Mouse (Mus musculus) c-Kit-negative CD71-positive TER-119-positive erythroid progenitor cells, embryonic 14.5 days (primary cell): ENCODE results near the gene Grk4.
A peak's percentile ranks its signal among the peaks of the same experiment; 100 is the strongest.

ENCODE experiments used
- DNase-seq: peaks from one replicate; pipeline ENCODE4 v3.0.0-alpha.2; 2013; ENCODE audit warnings: low read depth, low spot score

The Grk4 gene

DNA sequence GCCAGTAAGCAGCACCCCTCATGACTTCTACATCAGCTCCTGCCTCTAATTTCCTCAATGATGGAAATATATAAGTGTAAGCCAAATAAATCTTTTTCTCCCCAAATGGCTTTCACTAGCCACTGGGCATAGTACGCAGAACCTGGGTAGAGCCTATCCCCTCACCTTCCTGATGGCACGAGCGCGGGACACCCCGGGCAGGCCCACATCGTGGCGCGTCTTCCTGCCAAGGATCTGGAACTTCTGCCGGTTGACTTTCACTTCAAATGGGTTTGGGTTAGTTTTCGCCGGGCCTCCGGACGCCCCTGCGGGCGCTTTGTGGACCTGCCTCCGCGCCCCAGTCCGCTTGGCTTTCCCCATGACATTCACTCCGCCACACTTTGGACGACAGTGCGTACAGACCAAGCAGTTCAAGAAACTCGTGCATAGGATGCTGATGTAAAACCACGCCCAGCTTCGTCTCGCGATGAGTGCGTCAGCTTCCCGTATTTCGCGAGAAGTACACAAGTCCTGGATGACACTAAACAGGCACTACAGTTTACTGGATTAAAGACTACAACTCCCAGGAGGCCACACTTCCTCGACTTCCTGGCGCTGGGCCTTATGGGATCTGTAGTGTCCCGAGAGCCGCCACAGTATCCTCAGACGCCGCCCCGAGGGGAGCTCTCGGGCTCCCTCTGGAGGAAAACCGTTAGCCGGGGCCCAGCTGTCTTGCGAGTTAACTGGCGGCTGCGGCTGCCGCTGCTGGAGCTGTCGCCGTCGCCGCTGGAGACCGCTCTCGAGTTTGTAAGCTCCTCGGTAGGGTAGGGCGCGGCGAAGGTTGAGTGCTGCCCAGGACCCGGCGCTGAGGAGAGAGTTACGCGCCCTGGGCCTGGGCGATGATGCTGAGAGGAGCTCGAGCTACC lies at the start of gene Grk4, which contains the start of gene Nop14:
TSS of gene Grk4 (plus strand) at position 694 of the 905 bp plus-strand sequence.
TSS of gene Nop14 (minus strand) at position 463 of the 905 bp plus-strand sequence.
- DNase-seq: peak; percentile 99

DNA sequence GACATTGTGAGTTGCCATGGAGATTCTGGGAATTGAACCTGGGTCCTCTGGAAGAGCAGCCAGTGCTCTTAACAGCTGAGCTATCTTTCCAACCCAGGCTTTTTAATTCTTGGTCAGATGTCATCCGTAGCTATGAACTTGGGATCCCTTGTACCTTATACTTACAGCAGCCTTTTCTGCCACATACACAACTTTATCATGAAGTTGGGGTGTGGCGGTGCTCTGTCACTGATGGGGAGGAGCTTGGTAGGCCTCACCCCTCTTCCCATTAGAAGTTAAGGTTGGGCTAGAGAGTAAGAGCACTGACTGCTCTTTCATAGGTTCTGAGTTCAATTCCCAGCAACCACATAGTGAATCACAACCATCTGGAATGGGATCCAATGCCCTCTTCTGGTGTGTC lies 27.2 kb upstream of the Grk4 start:
- DNase-seq: peak; percentile 58

DNA sequence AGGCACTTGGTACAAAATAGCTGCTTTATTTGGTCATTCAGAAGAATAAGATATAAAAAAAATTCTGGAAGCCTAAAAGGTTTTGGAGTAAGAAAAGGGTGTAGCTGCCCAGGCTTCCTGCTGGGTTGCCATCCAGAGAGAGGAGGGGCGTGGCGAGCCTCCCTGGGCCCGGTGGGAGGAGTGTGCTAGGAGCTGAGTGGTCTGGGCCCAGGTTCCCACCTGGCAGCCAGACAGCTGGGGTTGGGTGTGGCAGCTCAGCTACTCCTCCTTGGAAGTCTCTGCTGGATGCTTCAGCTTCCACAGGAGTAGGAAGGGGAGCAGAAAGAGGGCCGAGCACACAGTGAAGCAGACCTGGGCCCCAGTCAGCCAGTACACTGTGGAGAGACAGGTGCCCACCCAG lies 26.5 kb upstream of the Grk4 start:
- DNase-seq: no peak

DNA sequence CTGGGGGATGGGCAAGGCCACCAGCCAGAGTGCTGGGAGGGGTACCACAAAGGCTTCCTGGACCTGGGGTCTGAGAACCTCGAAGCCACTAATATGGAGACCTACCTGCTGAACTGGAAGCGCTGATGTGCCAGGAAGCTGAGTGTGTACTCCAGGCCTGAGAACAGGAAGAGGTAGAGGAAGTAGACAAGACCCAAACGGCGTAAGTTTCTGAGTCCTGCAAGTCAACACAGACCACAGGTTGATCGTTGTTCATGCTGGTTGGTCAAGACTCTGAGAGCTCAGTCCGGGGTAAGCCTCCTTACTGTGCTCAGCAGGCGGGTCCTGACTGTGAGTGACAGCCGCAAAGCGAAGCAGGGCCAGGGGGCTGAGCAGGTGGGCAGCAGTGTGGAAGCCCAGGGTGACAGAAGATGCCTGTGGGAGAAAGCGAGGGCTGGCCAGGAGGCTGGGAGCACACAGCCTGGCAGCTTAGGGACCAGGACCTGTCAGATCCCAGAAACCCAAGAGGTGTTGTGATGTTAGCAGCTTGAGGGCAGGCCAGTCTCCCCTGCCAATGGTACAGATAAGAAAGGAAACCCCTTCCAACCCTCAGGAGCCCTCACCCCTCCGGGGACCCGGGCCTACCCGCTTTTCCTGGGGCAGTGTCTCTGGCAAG lies 25.3 kb upstream of the Grk4 start:
- DNase-seq: no peak

DNA sequence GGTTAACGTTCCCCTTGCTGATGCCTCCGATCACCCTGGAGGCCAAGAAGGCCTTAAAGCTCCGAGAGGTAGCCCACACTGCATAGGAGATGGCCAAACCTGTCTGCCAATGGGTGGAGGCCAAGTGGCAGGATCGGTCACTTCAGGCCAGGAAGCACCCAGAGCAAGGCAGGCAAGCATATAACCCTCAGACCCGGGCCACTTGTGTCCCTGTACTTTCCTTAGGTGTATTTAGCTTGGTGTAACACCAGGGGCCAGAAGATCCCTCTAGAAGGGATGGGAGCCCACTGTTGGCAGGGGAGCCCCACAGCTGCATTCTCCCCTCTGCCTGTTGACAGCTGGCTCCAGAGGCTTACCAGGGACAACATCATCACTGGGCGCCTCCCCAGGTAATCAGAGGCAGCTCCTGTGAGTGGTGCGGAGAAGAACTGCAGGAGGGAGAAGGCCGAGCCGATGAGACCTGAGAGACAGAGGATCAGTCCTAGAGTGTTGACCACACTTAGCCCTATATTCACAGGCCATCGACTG lies 24.4 kb upstream of the Grk4 start:
- no peak for DNase-seq

DNA sequence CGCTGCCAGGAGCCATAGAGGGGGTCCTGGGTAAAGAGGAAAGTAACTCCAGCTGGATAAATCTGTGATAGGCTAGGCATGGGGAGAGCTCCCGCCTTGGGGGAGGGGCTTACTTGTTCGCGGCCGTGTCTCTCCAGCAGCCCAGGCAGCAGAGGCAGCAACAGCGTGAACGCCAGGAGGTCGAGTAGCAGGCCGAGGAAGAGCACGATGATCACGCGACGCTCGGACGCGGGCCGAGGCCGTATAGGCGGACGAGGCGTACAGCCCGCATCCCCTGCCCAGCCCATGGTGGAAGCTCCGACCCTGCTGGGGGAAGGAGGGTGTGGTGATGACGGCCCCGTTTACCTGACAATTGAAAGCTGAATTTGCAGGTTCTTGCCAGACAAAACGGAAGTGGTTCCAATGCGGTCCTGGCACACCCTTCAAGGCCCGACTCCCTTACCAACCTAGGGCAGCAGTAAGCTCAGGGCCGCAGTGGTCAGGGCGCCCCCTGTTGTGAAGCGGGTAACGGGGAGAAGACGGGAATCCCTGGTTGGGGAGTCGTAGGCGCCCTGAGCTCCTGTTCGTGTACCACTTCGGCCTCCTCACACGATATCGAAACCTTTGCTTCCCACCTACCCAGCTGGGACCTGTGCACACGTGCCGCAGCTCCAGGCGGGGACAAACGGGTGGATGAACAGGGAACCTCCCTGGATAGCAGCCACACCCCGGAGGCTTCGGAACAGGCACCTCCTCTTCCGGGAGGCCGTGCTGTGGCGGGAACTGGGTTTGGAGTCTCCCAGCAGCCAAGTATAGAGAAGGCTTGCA lies 23.5 kb upstream of the Grk4 start, which contains the start of gene Mfsd10:
TSS of gene Mfsd10 (minus strand) at position 732 of the 807 bp plus-strand sequence.
- DNase-seq: peak; percentile 71

DNA sequence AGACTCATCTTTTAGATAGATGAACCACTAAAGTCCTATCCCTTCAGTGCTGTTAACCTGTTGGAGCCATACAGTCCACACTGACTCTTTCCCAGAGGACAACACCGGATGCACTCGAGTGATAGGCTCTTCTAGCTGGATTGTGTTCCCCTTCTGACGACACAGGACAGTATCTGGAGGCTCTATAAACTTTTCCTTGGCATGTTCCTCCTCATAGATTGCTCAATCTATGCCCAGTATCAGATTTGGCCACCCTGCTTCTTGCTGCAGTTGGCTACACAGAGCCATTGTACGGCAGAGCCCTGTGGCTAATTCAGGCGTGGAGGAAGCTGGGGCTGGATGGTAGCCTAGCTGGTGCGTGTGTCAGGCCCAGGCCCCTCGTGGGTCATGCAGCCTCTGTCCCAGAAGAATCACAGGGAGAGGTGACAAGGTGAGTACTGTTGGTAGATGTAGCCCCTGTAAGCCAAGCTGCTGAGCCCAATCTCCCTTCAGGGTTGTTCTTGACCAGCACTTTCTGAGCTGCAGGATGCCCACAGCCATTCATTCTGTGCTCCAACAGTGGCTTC lies 22.5 kb upstream of the Grk4 start:
- DNase-seq: no peak

DNA sequence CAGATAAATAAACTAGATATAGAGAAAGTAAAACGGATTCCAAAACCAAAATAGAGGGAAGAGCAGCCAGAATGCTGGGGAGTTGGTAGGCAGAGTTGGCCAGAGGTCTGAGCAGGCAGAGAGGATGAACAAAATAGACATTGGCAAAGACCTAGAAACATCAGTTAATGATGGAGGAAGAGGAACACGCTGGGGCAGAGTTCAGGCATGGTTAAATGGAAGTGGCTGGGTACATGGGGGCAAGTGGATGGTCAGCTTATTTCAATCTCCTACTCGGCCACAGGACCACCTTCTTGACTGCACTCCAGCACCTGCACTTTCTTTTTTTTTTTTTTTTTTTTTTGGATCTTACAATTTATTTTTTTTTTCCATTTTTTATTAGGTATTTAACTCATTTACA lies 18.2 kb upstream of the Grk4 start:
- DNase-seq: no peak

DNA sequence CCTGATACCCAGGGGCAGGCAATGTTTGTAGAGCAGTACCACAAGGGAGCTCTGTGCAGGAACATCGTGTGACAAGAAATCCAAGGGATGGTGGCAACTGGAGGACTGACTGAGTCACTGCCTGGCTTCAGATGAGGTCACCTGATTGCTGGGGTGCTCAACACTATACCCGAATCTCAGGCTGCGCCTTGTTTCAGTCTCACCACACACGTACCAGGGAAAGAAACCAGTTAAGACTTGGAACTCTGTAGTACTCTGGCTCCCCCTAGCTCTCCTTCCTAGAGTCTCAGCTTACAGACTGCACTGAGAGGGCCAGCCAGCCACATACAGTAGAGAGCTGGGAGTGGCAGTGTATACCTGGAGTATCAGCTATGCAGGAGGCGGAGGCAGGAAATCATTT lies 17.2 kb upstream of the Grk4 start:
- DNase-seq: no peak

DNA sequence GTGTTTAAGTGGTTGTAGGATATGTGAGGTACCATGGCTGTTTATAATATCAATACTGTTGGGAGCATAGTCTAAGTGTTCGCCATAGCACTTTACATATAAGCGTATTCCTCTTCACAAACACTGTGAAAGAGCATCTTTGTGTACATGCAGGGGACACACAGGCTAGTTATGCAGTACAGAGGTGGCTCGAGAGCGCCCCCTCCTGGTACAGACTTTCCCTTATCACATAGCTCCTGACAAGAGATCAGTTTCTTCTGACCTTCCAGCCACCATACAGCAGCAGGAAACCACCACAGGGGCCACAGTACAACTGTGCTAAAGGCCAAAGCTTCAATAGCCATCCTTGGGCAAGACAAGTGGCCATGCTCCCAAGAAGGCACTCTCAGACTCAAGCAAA lies 12.6 kb upstream of the Grk4 start:
- peak; percentile 71 for DNase-seq

DNA sequence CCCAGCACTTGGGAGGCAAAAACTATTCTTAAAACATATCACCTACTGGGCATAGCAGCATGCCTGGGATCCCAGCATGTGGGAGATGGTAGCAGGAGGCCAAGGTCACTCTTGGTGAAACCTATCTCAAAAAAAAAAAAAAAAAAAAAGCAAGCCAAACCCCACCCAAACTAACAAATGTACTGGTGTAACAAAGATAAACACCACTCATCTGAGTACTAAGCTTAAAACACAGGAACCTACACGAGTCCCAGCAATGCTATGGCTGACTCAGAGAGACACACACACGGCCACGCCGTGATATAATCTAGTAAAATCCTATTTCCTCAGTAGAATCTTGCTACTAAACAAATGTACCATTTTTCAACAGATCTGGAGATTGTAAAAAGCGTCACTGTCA lies 7.2 kb upstream of the Grk4 start:
- DNase-seq: no peak

DNA sequence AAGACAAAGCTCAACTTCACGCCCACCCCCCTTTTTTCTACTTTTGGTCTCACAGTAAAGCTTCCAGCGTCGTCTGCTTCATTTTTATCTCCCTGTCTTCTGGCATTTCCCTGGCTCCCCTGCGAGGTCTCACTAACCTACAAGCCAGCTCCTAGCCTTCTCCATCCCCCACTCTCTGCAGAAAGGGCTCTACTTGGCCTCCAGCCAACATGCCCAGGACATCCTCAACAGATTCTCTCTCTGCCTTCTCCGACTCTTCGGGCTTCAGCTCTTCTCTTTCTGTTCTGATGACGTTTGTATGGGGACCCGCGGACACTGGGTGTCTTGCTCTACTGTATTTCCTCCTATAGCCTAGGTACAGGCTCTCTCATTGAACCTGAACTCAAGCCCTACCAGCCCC lies 5.3 kb upstream of the Grk4 start:
- DNase-seq: no peak

DNA sequence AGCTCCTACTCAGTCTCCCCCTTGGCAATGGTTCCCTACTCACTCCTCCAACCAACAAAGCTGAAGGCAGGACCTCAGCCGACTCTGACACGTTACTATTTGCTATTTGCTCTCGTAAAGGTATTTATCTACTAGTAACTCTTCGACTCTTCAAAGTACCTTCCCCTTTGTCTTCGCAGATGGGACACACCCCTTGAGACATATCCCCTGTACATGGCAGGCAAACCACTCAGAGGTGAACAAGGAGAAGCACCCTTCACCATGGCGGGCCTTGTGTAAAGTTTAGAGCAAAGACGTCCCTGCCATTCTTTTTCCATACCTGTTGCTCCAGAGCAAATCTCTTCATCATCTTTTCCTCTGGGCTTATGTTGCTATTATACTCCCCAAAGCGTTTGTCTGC lies 2.6 kb upstream of the Grk4 start:
- DNase-seq: no peak

DNA sequence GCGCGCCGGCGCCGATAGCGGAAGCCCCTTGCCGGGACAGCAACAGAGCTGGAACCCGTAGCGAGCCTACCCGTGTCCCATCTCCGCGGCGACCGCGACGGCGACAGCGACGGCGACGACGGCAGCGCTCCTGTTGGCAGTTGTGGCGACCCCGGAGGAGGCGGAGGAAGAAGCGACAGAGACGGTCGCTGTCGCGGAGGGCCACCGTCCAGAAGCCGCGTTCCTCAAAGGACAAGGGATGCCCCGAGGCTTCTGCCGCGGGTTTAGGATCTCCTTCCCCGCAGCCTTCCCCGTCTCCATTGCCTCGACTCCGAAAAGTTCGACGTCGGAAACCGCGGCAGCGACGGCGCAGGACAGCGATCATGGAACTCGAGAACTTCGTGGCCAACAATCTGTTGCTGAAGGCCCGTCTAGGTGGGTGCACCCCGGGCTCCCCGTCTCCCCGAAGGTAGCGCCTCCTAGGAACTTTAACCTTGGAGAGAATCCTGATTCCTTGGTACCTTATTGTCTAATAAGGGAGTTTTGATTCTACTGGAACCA lies 482 bp downstream of the Grk4 start:
- DNase-seq: peak; percentile 43

DNA sequence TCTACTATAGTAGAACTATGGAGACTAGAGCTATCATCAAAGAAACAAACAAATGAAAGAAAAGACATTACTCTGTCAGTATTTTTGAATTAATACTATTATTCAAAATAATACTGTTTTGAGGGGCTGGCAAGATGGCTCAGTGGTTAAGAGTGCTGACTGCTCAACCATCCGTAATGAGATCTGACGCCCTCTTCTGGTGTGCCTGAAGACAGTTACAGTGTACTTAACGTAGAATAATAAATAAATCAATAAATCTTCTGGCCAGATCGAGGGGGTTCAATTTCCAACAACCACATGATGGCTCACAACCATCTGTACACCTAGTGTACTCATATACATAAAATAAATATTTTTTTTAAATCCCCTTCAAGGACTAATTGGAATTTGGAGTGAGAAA lies 1.7 kb downstream of the Grk4 start:
- no peak for DNase-seq

DNA sequence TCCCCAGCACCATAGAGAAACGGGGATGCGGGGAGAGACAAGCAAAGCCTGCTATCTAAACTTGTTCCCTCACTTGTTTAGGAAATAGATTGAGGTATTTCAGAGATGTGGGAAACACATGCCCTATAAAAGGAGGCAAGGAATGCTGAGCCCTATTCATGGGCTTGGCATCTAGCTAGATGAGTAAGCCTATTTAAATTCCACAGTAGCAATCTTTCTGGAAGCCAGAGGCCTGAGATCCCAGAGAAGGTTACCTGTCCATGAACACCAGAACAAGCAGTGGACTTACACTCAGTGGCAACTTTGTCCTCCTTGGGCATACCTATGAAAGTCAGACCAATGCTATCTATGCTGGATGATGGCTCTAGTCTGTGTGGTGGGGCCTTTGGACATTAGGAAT lies 3.1 kb downstream of the Grk4 start:
- no peak for DNase-seq

DNA sequence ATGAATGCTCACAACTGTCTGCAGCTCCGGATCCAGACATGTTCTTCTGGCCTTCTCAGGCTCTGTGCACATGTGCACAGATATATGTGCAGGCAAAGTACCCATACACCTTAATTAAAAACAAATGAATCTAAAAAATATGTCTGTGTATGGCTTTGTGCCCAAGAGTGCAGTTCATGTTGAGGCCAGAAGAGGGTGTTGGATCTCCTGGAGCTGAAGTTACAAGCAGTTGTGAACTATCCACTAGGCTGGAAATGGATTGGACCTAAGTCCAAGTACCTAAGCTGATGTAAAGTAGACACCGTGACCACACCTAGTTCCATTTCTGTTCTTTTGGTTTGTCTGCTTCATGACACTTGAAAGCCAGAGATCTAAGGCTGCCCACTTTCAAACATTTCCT lies 9.3 kb downstream of the Grk4 start:
- DNase-seq: no peak

DNA sequence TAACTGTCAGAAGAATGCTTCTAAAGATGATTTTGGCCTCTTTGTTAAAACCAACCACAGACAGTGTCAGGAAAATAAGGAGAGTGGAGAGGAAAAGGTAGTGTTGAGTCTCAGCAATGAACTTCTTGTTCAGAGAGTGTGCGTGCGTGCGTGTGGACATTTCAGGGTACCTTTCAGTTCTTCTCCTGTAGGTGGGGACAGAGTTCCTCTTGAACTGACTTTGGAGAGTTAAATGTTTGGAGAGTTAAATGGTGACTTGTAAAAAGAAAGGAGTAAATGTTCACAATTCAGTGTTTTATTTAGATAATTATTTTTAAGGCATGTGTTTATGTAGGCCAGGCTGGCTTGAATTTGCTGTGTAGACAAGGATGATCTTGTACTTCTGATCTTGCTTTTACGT lies 10.1 kb downstream of the Grk4 start:
- no peak for DNase-seq

DNA sequence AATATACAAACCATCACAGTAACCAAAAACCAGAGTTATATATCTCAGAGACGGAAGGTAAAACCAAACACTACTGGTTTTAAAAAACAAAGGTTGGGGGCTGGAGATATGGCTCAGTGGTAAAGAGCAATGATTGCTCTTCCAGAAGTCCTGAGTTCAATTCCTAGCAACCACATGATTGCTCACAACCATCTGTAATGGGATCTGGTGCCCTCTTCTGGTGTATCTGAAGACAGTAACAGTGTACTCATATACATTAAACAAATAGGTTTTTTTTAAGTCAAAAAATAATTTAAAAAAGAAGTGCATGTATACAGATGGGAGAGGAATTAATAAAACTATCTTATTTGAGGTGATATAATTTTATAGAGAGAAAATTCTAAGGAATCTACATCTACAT lies 29.7 kb downstream of the Grk4 start:
- DNase-seq: no peak

DNA sequence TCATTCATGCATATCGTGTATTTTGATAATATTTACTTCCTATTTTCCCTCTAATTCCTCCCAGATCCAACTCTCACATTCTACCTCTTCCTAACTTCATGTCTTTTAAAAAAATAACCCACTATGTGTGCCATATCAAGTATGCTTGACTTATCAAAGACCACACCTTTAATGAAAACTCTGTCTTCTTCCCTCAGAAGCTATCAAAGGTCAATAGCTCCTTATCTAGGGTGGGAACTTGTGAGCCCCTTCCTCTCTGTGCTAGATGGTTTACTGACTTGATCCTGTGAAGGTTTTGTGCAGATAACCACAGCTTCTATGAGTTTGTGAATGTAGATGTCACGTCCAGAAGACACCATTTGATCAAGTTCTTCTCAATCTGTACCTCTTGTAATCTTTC lies 32.6 kb downstream of the Grk4 start:
- DNase-seq: no peak

DNA sequence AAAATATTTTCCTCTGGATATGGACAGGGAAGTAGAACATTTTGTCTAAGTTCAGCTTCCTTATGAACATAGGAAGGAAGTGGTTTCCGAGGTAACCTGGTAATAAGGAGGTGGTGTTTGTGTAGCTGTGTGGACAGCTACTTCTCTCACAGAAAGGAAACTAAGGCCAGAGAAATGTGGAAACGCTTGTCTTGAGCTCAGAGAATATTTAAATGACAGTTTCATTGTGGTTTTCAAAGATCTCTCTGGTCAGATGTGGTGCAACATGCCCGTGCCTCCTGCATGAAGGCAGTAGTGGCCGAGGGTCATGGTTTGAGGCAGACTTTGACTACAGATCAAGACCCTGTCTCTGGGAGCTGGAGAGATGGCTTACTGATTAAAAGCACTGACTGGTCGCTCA lies 35.3 kb downstream of the Grk4 start:
- no peak for DNase-seq
